Mouse (Mus musculus): ENCODE measurements around the gene Snx6. TPM values are rescaled to one million over a fixed set of nuclear protein-coding genes. Genes with fewer than 3 reads are reported as not detected.

The Snx6 gene
- 45.6 TPM for polyA plus RNA-seq (2014; fragmentation: Illumina TruSeq; extraction: RNeasy Lipid Tissue Mini Kit (QIAGEN cat#74804); ENCODE audit: low read depth, low replicate concordance)

GRCm38 (mm10) chr12:54795153-54795998 is at the start of gene Snx6:
Gene Snx6, minus strand, starts transcription at chr12:54795703.

Other genes with a start within 250 kb of the Snx6 start
- 73.8 TPM for gene Sptssa, start 139.1 kb downstream of the Snx6 start, polyA plus RNA-seq (2014; fragmentation: Illumina TruSeq; extraction: RNeasy Lipid Tissue Mini Kit (QIAGEN cat#74804); ENCODE audit: low read depth, low replicate concordance)
- gene Eapp, start 99.8 kb downstream of the Snx6 start, polyA plus RNA-seq (2014; fragmentation: Illumina TruSeq; extraction: RNeasy Lipid Tissue Mini Kit (QIAGEN cat#74804); ENCODE audit: low read depth, low replicate concordance), result 107 TPM
- gene Cfl2, start 67.2 kb upstream of the Snx6 start, polyA plus RNA-seq (2014; fragmentation: Illumina TruSeq; extraction: RNeasy Lipid Tissue Mini Kit (QIAGEN cat#74804); ENCODE audit: low read depth, low replicate concordance), result 408 TPM
- gene Gm20403, start 190.8 kb upstream of the Snx6 start, polyA plus RNA-seq (2014; fragmentation: Illumina TruSeq; extraction: RNeasy Lipid Tissue Mini Kit (QIAGEN cat#74804); ENCODE audit: low read depth, low replicate concordance), result not detected
- gene Baz1a, start 218.6 kb upstream of the Snx6 start, polyA plus RNA-seq (2014; fragmentation: Illumina TruSeq; extraction: RNeasy Lipid Tissue Mini Kit (QIAGEN cat#74804); ENCODE audit: low read depth, low replicate concordance), result 154 TPM

Data from testis, adult 10 weeks (tissue).